Mouse (Mus musculus): ENCODE results near the gene Nsdhl. TPM values are rescaled to one million over a fixed set of nuclear protein-coding genes. Genes with fewer than 3 reads are reported as not detected.

Nsdhl gene
- polyA plus RNA-seq, 1 experiment from 2014 or later, result 23.5 TPM

DNA sequence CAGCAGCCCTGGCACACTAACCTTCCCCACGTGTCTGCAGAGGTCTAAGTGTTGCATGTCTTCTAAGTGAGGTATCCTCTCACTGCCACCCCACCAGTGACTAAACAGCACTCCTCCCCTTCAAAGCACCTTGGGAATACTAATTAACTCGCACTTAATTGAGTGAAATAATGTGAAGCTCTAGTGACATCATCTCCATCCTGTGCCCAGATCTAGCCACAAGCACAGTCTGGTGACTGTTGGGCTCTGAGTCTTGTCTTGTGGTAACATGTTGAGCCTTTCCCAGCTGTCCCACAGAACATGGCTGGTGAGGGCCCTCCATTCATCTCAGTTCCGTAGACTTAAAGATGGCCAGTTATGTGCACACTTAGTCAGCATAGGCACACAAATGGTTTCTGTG lies 44.4 kb downstream of the Nsdhl start:
- Histone ChIP-seq H3K36me3 (ENCODE audit: control insufficient read depth, insufficient read depth) (no peaks in the 10 kb centered on the region), H3K4me3 (ENCODE audit: low read depth, low read length) (no peak overlapping the region), H3K27me3 (replicated peaks; ENCODE audit: control insufficient read depth, insufficient read depth, low read length) (no peaks in the 10 kb centered on the region), H3K9me3 (ENCODE audit: control insufficient read depth) (no peaks in the 10 kb centered on the region), H3K4me2 (replicated peaks; ENCODE audit: low read depth) (no peak overlapping the region), H3K27ac (ENCODE audit: low read depth, low read length) (no peak overlapping the region), H3K4me1 (replicated peaks; ENCODE audit: control insufficient read depth, insufficient read depth, low read length) (no peaks in the 10 kb centered on the region), H3K9ac (ENCODE audit: low read depth, low read length) (no peak overlapping the region)
- 68% methylated on average over 3 of the region's 3 CpGs for WGBS
- ATAC-seq, result no peak
- no peak for TF ChIP-seq CTCF (IDR thresholded peaks at IDR 0.05; ENCODE audit: low read depth)

DNA sequence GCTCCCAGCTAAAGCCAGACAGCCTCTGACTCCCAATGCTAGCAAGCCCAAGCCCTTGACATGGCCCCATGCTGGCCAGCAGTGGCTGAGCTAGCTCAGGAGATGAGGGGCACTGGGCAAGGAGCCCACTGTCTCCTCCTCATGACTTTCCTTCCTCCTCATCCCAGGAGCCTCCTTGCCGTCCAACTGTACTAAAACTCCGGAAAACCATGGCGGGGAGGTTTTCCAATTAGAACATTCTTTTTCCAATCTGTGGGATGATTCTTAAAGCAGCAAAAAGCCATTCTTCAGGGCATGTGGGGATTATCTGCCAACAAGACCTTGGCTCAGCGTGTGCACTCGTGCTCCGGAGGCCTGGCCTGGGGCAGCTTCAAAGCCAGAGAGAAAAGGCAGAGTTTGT lies 64.5 kb downstream of the Nsdhl start:
- Histone ChIP-seq H3K27me3 (replicated peaks; ENCODE audit: control insufficient read depth, insufficient read depth, low read length) (peaks cover 7% of the 10 kb centered on the region; the same call in 1 of the 2 replicates), H3K36me3 (ENCODE audit: control insufficient read depth, insufficient read depth) (no peaks in the 10 kb centered on the region), H3K4me2 (replicated peaks; ENCODE audit: low read depth) (no peak overlapping the region), H3K4me1 (replicated peaks; ENCODE audit: control insufficient read depth, insufficient read depth, low read length) (no peaks in the 10 kb centered on the region), H3K27ac (ENCODE audit: low read depth, low read length) (no peak overlapping the region), H3K9ac (ENCODE audit: low read depth, low read length) (no peak overlapping the region), H3K9me3 (ENCODE audit: control insufficient read depth) (no peaks in the 10 kb centered on the region), H3K4me3 (ENCODE audit: low read depth, low read length) (no peak overlapping the region)
- TF ChIP-seq CTCF (IDR thresholded peaks at IDR 0.05; ENCODE audit: low read depth), result no peak
- WGBS, result 80% methylated on average over 6 of the region's 6 CpGs
- ATAC-seq, result no peak

DNA sequence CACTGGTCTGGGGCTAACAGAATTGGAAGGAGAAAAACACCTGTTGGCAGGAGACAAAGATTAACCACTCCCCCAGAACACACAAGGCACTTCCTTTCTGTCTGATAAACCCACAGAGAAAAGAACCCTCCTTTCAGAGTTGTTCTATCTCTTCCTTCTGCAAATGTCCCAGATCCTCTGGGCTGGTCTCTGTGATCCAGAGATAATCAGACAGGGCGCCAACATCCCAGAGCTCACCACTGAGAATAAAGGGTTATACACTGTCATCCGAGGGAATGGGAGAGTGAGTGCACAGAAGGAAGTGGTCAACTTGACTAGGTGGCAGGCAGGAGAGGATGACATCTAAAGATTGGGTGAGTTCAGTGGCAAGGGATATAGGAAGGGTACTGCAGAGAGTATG lies 67.2 kb downstream of the Nsdhl start:
- no peaks in the 10 kb centered on the region for H3K36me3 ChIP-seq (ENCODE audit: control insufficient read depth, insufficient read depth)
- no peak for TF ChIP-seq CTCF (IDR thresholded peaks at IDR 0.05; ENCODE audit: low read depth)
- no peaks in the 10 kb centered on the region for H3K9me3 ChIP-seq (ENCODE audit: control insufficient read depth)
- H3K4me1 ChIP-seq (replicated peaks; ENCODE audit: control insufficient read depth, insufficient read depth, low read length), result no peaks in the 10 kb centered on the region
- ATAC-seq, result no peak
- H3K27ac ChIP-seq (ENCODE audit: low read depth, low read length), result no peak overlapping the region
- H3K4me2 ChIP-seq (replicated peaks; ENCODE audit: low read depth), result no peak overlapping the region
- peaks cover 11% of the 10 kb centered on the region for H3K27me3 ChIP-seq (replicated peaks; ENCODE audit: control insufficient read depth, insufficient read depth, low read length)
- no peak overlapping the region for H3K9ac ChIP-seq (ENCODE audit: low read depth, low read length)
- H3K4me3 ChIP-seq (ENCODE audit: low read depth, low read length), result no peak overlapping the region
- WGBS, result 71% methylated on average over 2 of the region's 2 CpGs

DNA sequence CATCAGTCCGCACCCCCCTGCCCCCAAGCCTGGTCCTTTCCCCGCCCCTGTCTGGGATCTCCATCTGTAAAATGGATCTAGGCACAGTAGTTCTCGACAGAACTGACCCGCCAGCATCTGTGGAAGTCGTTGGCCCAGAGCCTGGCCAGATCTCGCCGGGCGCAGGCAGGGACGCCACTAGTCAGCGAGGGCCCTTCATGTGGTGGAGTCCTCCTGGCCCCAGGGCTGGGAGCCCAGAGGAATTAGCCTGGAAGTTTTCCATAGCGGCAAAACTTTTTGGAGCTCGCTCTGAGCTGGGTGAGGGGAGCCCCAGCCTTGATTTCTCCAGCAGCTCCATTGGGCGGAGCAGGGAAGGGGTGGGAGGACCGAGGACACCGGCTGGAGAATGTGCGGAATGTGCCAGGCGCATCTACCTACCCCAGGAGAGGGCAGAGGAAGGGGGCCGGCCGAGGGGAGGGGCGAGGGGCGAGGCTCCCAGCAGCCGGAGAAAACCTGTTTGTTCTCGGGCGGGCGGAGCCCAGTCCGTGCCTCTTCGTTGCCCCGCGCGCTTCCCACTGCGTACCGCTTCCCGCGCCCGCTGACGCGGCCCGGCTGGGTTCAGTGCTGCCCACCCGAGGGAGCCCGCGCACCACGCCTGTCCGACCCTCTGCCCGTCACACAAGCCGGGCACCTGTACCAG lies 68.6 kb downstream of the Nsdhl start, which contains the start of gene Zfp185:
Zfp185 (plus strand) TSS at position 499 of the 679 bp plus-strand sequence.
- Histone ChIP-seq H3K36me3 (ENCODE audit: control insufficient read depth, insufficient read depth) (no peaks in the 10 kb centered on the region), H3K27ac (ENCODE audit: low read depth, low read length) (no peak within 1 kb of the TSS), H3K9ac (ENCODE audit: low read depth, low read length) (no peak within 1 kb of the TSS), H3K27me3 (replicated peaks; ENCODE audit: control insufficient read depth, insufficient read depth, low read length) (peaks cover 14% of the 10 kb centered on the region), H3K4me2 (replicated peaks; ENCODE audit: low read depth) (peak within 1 kb of the TSS; percentile 62), H3K9me3 (ENCODE audit: control insufficient read depth) (no peaks in the 10 kb centered on the region), H3K4me1 (replicated peaks; ENCODE audit: control insufficient read depth, insufficient read depth, low read length) (no peaks in the 10 kb centered on the region), H3K4me3 (ENCODE audit: low read depth, low read length) (peak within 1 kb of the TSS; percentile 39)
- peak; percentile 31; the same call in 1 of the 2 replicates for ATAC-seq
- TF ChIP-seq CTCF (IDR thresholded peaks at IDR 0.05; ENCODE audit: low read depth), result no peak
- WGBS, result 26% methylated on average over 32 of the region's 45 CpGs

DNA sequence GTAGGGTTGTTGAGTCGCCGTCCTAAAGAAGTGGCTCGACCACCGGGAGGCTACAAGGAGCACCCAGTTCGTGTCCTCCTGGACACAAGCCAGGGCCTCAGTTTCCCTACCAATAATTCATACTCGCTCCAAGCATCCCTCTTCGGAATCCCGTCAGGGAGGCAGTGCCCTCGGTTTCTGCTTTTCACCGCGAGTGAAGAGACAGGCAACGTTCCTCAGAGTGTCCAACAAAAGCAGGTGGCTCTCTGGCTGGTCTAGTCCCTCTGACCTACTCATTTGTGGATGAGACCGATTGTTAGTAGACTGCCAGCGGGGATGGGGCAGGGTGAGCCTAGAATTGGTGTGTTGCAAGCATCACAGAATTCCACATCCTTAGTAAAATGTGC lies 69.2 kb downstream of the Nsdhl start:
- ATAC-seq, result no peak
- no peak overlapping the region for H3K9ac ChIP-seq (ENCODE audit: low read depth, low read length)
- no peak for TF ChIP-seq CTCF (IDR thresholded peaks at IDR 0.05; ENCODE audit: low read depth)

DNA sequence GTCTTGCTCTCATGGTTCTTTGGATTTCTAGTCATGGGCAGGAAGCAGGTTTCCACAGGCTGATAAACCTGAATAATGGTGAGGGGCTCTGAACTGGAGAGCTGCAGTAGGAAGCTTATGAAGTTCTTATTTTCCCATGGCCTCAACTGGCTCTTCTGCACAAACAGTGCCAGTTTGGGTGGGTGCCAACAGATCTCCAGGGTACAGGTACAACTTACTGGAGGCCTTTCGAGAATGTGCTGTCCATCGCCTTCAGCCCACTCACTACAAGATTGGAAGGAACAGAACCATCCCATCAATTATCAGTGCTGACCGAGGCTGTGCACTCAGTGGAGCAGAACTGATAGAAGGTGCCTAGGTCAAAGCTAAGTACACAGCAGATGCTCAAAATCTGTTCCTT lies 70.1 kb downstream of the Nsdhl start:
- no peak overlapping the region for H3K9ac ChIP-seq (ENCODE audit: low read depth, low read length)
- WGBS, result 90% methylated on average over 3 of the region's 3 CpGs
- no peaks in the 10 kb centered on the region for H3K4me1 ChIP-seq (replicated peaks; ENCODE audit: control insufficient read depth, insufficient read depth, low read length)
- H3K27ac ChIP-seq (ENCODE audit: low read depth, low read length), result no peak overlapping the region
- no peak overlapping the region for H3K4me3 ChIP-seq (ENCODE audit: low read depth, low read length)
- no peak for TF ChIP-seq CTCF (IDR thresholded peaks at IDR 0.05; ENCODE audit: low read depth)
- no peak overlapping the region for H3K4me2 ChIP-seq (replicated peaks; ENCODE audit: low read depth)
- peaks cover 16% of the 10 kb centered on the region for H3K27me3 ChIP-seq (replicated peaks; ENCODE audit: control insufficient read depth, insufficient read depth, low read length)
- no peaks in the 10 kb centered on the region for H3K36me3 ChIP-seq (ENCODE audit: control insufficient read depth, insufficient read depth)
- no peaks in the 10 kb centered on the region for H3K9me3 ChIP-seq (ENCODE audit: control insufficient read depth)
- no peak for ATAC-seq

More for the DNA sequence above, 69.2 kb downstream of the Nsdhl start:
- no peaks in the 10 kb centered on the region for H3K9me3 ChIP-seq (ENCODE audit: control insufficient read depth)
- peak overlapping the region; percentile 62 for H3K4me2 ChIP-seq (replicated peaks; ENCODE audit: low read depth)
- no peaks in the 10 kb centered on the region for H3K4me1 ChIP-seq (replicated peaks; ENCODE audit: control insufficient read depth, insufficient read depth, low read length)
- peak overlapping the region; percentile 39 for H3K4me3 ChIP-seq (ENCODE audit: low read depth, low read length)
- WGBS, result 28% methylated on average over 13 of the region's 14 CpGs
- H3K27ac ChIP-seq (ENCODE audit: low read depth, low read length), result no peak overlapping the region
- H3K36me3 ChIP-seq (ENCODE audit: control insufficient read depth, insufficient read depth), result no peaks in the 10 kb centered on the region
- peaks cover 16% of the 10 kb centered on the region for H3K27me3 ChIP-seq (replicated peaks; ENCODE audit: control insufficient read depth, insufficient read depth, low read length)

All from intestine, postnatal 0 days (tissue).